Mouse (Mus musculus) liver, embryonic 14.5 days (tissue): ENCODE measurements around the gene Rln1. TPM values are rescaled to one million over a fixed set of nuclear protein-coding genes. Genes with fewer than 3 reads are reported as not detected.

Source experiments
- ATAC-seq: fragments of 200-750 bp; cut with Nextera tagmentation; 2 replicates; pipeline ENCODE4 v1.8.0; 2017; ENCODE audit warnings: moderate number of reproducible peaks, mild to moderate bottlenecking, moderate library complexity; ENCODE audit not compliant: insufficient read depth
- DNase-seq, 3 experiments: peaks; one replicate each; pipeline ENCODE4 v3.0.0-alpha.2; 2012 to 2013; ENCODE audit warnings: low read depth in 3 of 3, low spot score in 3 of 3
- H3K27ac ChIP-seq: fragments of 300-500 bp; sonication (generic); 2 replicates; pipeline ENCODE4 v1.5.1; 2014; ENCODE audit warnings: moderate library complexity, mild to moderate bottlenecking, control low read depth, inconsistent platforms
- H3K27me3 ChIP-seq: fragments of 300-500 bp; sonication (generic); 2 replicates; pipeline ENCODE4 v1.6.1; 2014; ENCODE audit warnings: mild to moderate bottlenecking, low read length, moderate library complexity; ENCODE audit not compliant: control insufficient read depth, insufficient read depth
- H3K36me3 ChIP-seq: fragments of 300-500 bp; sonication (generic); replicated peaks from 2 replicates; pipeline ENCODE4 v1.6.1; 2014; ENCODE audit warnings: low read depth; ENCODE audit not compliant: control insufficient read depth, insufficient read depth
- H3K4me1 ChIP-seq, 2 experiments: fragments of 200-500 bp in 1 of 2; fragments of 300-500 bp in 1 of 2; sonication (generic) in 1 of 2; replicated peaks; 2 replicates each; pipeline ENCODE4 v1.6.1; 2012 to 2014; ENCODE audit warnings: antibody characterized with exemption in 1 of 2, inconsistent platforms in 1 of 2, low read length in 1 of 2; ENCODE audit not compliant: control insufficient read depth in 2 of 2, insufficient read depth in 2 of 2
- H3K4me2 ChIP-seq: fragments of 300-500 bp; sonication (generic); 2 replicates; pipeline ENCODE4 v1.6.1; 2014; ENCODE audit warnings: low read depth, mild to moderate bottlenecking, control low read depth, moderate library complexity
- H3K4me3 ChIP-seq, 2 experiments: fragments of 200-500 bp in 1 of 2; fragments of 300-500 bp in 1 of 2; sonication (generic) in 1 of 2; 2 replicates each; pipeline ENCODE4 v1.5.1; 2012 to 2014; ENCODE audit warnings: low read depth in 2 of 2, low read length in 2 of 2, mild to moderate bottlenecking in 2 of 2, control low read depth in 1 of 2, inconsistent platforms in 1 of 2, moderate library complexity in 1 of 2; ENCODE audit not compliant: insufficient read depth in 1 of 2
- H3K9ac ChIP-seq: fragments of 300-500 bp; sonication (generic); replicated peaks from 2 replicates; pipeline ENCODE4 v1.6.1; 2014; ENCODE audit warnings: mild to moderate bottlenecking, control low read depth, moderate library complexity
- H3K9me3 ChIP-seq: fragments of 300-500 bp; sonication (generic); 2 replicates; pipeline ENCODE4 v1.6.1; 2016; ENCODE audit warnings: low read length, mixed read lengths; ENCODE audit not compliant: control insufficient read depth
- CTCF ChIP-seq: IDR thresholded peaks from 2 replicates; pipeline ENCODE4 v1.5.1; 2016; ENCODE audit warnings: antibody characterized with exemption, low read depth, control low read depth
- EP300 ChIP-seq: IDR thresholded peaks from 2 replicates; pipeline ENCODE4 v1.6.1; 2016; ENCODE audit warnings: antibody characterized with exemption, low read depth
- WGBS: fragments of 180-500 bp; shearing (Covaris S2); extraction: QIAGEN DNeasy Blood & Tissue Kit; methylation state at CpG from one replicate; pipeline ENCODE4 v1.1.7; 2014; ENCODE audit not compliant: insufficient replicate concordance; 5-methylcytosine and 5-hydroxymethylcytosine counted together
- polyA plus RNA-seq, 2 experiments: library from polyadenylated mRNA; depleted of rRNA in 1 of 2; stranded (reverse) in 1 of 2; unstranded in 1 of 2; fragments of >200 nt; fragmentation: Nextera tagmentation in 1 of 2; extraction: Ambion mirVana in 1 of 2; gene quantifications; 2 replicates each; pipeline versions ENCODE4 v1.2.1 to v1.2.3; 2012 to 2014

Gene Rln1
- polyA plus RNA-seq (2012; rRNA removed) (not detected in 2 replicates), polyA plus RNA-seq (2014; fragmentation: Nextera tagmentation; extraction: Ambion mirVana) (not detected in 2 replicates)

DNA sequence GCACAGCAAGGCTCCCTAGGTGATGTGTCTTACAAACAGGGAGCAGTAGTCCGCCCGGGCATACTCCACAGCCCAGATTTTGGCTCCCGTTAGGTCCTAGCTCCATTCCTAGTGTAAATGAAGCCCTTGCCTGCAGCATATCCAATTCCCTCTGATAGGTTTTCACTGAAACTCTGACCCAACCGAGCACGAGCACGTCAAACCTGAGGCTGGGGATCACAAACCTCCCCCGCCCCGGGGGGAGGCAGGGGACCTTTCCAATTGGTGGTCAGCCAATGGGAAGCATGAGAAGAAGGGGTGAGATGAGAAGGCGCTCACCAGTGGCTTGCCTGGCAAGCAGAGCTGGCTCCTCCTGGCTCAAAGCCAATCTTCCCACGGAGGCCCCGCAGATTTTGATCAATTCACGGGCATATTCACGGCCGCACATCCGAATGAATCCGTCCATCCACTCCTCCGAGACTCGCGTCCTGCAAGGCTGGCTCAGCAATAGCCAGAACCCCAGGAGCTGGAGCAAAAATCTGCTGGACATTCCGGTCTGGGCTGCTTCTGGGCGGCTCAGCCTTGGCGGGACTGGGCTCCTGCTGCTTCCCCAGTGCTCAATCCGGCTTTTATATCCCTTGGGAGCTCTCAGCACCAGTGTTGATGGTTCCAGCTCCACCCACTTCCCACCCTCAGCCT lies at the start of gene Rln1:
TSS of gene Rln1 (minus strand) at position 603 of the 678 bp plus-strand sequence.
- Histone ChIP-seq H3K27ac (no peak within 1 kb of the TSS), H3K9ac (no peak within 1 kb of the TSS), H3K4me1 (no peaks in the 10 kb centered on the region), H3K36me3 (no peaks in the 10 kb centered on the region), H3K4me3 (peak within 1 kb of the TSS; percentile 4 to 13; a peak in 1 of 4 replicates), H3K27me3 (peaks cover 24% of the 10 kb centered on the region), H3K4me2 (peak within 1 kb of the TSS; percentile 38), H3K9me3 (no peaks in the 10 kb centered on the region)
- 6% methylated on average over 23 of the region's 23 CpGs for WGBS
- no peak for TF ChIP-seq CTCF
- TF ChIP-seq EP300: no peak
- DNase-seq: no peak
- no peak for ATAC-seq

GRCm38 (mm10) chr19:29383368-29383767 lies 48.9 kb upstream of the Rln1 start:
- ATAC-seq (no peak), DNase-seq (no peak)
- Histone ChIP-seq H3K9me3 (no peaks in the 10 kb centered on the region), H3K4me1 (peaks cover 0 to 10% of the 10 kb centered on the region in 2 experiments; a peak in 2 of 4 replicates), H3K4me3 (no peak overlapping the region), H3K27ac (no peak overlapping the region), H3K4me2 (no peak overlapping the region), H3K36me3 (no peaks in the 10 kb centered on the region), H3K9ac (no peak overlapping the region), H3K27me3 (no peaks in the 10 kb centered on the region)
- TF ChIP-seq EP300: no peak
- no peak for TF ChIP-seq CTCF
- WGBS: 81% methylated on average over 5 of the region's 5 CpGs

DNA sequence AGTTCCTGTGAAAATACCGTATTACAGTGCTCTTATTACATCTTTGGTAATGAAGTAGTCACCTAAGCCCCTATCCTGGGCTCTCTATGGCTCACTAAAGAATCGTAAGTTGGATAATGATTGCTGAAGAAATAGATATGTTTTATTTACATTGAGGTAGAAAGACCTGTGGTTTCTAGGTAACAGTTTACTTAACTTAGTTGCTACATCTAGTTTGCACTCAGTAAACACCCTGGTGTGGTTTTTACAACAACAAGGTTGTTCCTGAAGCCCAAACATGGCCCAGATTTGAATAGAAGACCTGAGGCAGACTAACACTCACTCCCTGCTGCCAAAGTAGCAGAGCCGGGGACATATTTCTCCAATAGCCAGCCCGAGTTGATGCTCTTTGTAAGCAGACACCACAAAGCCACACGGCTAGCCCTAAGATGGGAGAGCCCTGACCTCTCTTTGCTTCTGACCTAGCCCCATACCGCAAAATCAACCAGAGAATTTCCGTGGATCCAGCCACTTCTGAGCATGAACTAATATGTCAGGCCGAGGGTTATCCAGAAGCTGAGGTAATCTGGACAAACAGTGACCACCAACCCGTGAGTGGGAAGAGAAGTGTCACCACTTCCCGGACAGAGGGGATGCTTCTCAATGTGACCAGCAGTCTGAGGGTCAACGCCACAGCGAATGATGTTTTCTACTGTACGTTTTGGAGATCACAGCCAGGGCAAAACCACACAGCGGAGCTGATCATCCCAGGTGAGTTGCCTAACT lies 45.6 kb upstream of the Rln1 start:
- no peak overlapping the region for H3K4me2 ChIP-seq
- H3K4me3 ChIP-seq: no peak overlapping the region
- ATAC-seq (no peak), DNase-seq (no peak)
- no peaks in the 10 kb centered on the region for H3K9me3 ChIP-seq
- no peaks in the 10 kb centered on the region for H3K27me3 ChIP-seq
- no peak overlapping the region for H3K27ac ChIP-seq
- H3K36me3 ChIP-seq: no peaks in the 10 kb centered on the region
- no peak overlapping the region for H3K9ac ChIP-seq
- 69% methylated on average over 14 of the region's 14 CpGs for WGBS
- peaks cover 0 to 7% of the 10 kb centered on the region in 2 experiments; a peak in 1 of 4 replicates for H3K4me1 ChIP-seq
- TF ChIP-seq CTCF: no peak
- no peak for TF ChIP-seq EP300

- no peak for TF ChIP-seq CTCF
- no peak for TF ChIP-seq EP300
- H3K4me1 ChIP-seq: peaks cover 0 to 9% of the 10 kb centered on the region in 2 experiments; a peak in 2 of 4 replicates
- H3K27ac ChIP-seq: no peak overlapping the region
- H3K4me3 ChIP-seq: no peak overlapping the region
- no peak for ATAC-seq
- WGBS: 66% methylated on average over 3 of the region's 3 CpGs
- no peak for DNase-seq
- no peak overlapping the region for H3K4me2 ChIP-seq
- H3K9me3 ChIP-seq: no peaks in the 10 kb centered on the region
- no peaks in the 10 kb centered on the region for H3K36me3 ChIP-seq
- no peak overlapping the region for H3K9ac ChIP-seq
- H3K27me3 ChIP-seq: no peaks in the 10 kb centered on the region
Measured at GRCm38 (mm10) chr19:29376382-29376781, 41.9 kb upstream of the Rln1 start.

GRCm38 (mm10) chr19:29374947-29375346 lies 40.5 kb upstream of the Rln1 start:
- no peaks in the 10 kb centered on the region for H3K27me3 ChIP-seq
- H3K27ac ChIP-seq: no peak overlapping the region
- peaks cover 0 to 5% of the 10 kb centered on the region in 2 experiments; a peak in 1 of 4 replicates for H3K4me1 ChIP-seq
- no peak for DNase-seq
- no peak overlapping the region for H3K4me3 ChIP-seq
- no peak for ATAC-seq
- no peak overlapping the region for H3K9ac ChIP-seq
- H3K36me3 ChIP-seq: no peaks in the 10 kb centered on the region
- no peak overlapping the region for H3K4me2 ChIP-seq
- TF ChIP-seq EP300: no peak
- H3K9me3 ChIP-seq: no peaks in the 10 kb centered on the region
- 80% methylated on average over 9 of the region's 9 CpGs for WGBS
